ENCODE assay signal across 8 mouse cellular contexts in the genomic region with DNA sequence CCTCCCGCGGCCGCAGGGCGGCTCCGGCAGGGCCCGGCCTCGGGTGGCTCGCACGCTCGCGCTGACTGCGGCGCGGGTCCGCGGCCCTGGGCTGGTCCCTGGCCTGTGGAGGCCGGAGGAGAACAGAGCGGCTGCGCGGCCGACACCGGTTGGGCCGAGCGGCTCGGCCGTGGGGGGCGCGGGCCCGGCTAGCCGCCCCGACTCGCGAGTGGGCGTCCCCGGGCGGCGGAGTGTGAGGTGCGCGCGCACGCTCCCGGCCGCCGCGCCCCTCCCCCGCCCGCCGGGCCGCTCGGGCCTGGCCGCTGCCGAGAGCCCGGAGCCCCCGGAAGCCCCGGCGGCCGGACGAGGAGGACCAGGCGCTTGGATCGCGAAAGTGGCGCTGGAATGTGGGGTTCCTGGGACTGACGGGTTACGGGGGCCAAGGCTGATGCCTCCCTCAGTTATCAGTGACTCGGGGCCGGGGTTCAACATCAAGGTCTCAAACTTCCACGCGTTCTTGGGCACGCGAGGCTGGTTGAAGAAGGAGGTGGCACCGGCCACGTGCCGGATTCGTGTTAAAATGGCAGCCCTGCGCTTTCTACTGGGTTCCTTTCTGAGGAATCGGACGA. TPM values are rescaled to one million over a fixed set of nuclear protein-coding genes. Genes with fewer than 3 reads are reported as not detected.
DNase-seq lines count a peak whose midpoint lies in the region; ATAC-seq and TF ChIP-seq lines count a peak whose summit lies in the region.

No protein-coding gene starts in this region.

- no peaks in the 10 kb centered on the region for H3K9me3 ChIP-seq in hindbrain, embryonic 16.5 days (ENCODE audit: control insufficient read depth, low read length)

- H3K27me3 ChIP-seq in hindbrain, embryonic 16.5 days (replicated peaks; ENCODE audit: control insufficient read depth, insufficient read depth, low read length) = no peaks in the 10 kb centered on the region

- H3K4me1 ChIP-seq in hindbrain, embryonic 16.5 days (ENCODE audit: control insufficient read depth, insufficient read depth, low read depth, low read length) = peaks cover 12% of the 10 kb centered on the region

- H3K4me3 ChIP-seq in gastrocnemius, adult 2 months = peak overlapping the region; percentile 73
- peak overlapping the region; percentile 82 for H3K4me3 ChIP-seq in hindbrain, embryonic 16.5 days (ENCODE audit: low read length)

- intact Hi-C loops in gastrocnemius, adult 2 months (cut with DNase I) = loop anchor here (5.0 to 10.0 kb wide), 3 partner anchors 121 to 521 kb away; partner anchors contain the start of genes Gdap2, Tent5c and Wdr3
- intact Hi-C loops in left cerebral cortex, postnatal 36 days (cut with DNase I) = loop anchor here (10.0 kb wide), 2 partner anchors 111 to 501 kb away; no protein-coding TSS in a partner anchor

- peak overlapping the region; percentile 93 for H3K27ac ChIP-seq in gastrocnemius, adult 2 months
- peak overlapping the region; percentile 99 for H3K27ac ChIP-seq in hindbrain, embryonic 16.5 days (ENCODE audit: low read depth, low read length)

- H3K36me3 ChIP-seq in hindbrain, embryonic 16.5 days (ENCODE audit: control insufficient read depth, insufficient read depth, low read length) = no peaks in the 10 kb centered on the region

- peak overlapping the region; percentile 94 for H3K9ac ChIP-seq in hindbrain, embryonic 16.5 days (ENCODE audit: low read depth, low read length)

- H3K4me2 ChIP-seq in hindbrain, embryonic 16.5 days (ENCODE audit: low read length) = peak overlapping the region; percentile 92

- WGBS in hindbrain, embryonic 16.5 days = under 1% methylated on average over 43 of the region's 77 CpGs

- DNase-seq in cerebellum, postnatal 36 days = peak; percentile 79 to 81
- peak; percentile 87 for DNase-seq in gastrocnemius, adult 2 months
- peak; percentile 70 to 79 for DNase-seq in left cerebral cortex, postnatal 36 days (ENCODE audit: low spot score in 2 of 2)
- peak; percentile 67 for DNase-seq in mesoderm, embryonic 11.5 days (ENCODE audit: low read depth, low spot score)
- DNase-seq in right cerebral cortex, postnatal 25 days = peak; percentile 80
- peak; percentile 78 for DNase-seq in yolk sac, embryonic 10.5 days (ENCODE audit: low spot score)

- no peak for TF ChIP-seq CTCF in gastrocnemius, adult 2 months (IDR thresholded peaks at IDR 0.05)

- peak; percentile 25 for ATAC-seq in activated CD4-positive, CD25-positive, alpha-beta regulatory T cell, adult 4 months
- ATAC-seq in hindbrain, embryonic 16.5 days = peak; percentile 91

RNA-seq across cellular contexts. Expression of gene Man1a2, which starts 0.6 kb away (rescaled TPM):
- polyA plus RNA-seq in activated CD4-positive, CD25-positive, alpha-beta regulatory T cell, adult 4 months (2017; shearing (Covaris generic)) = 10 to 100 TPM; 15.7 to 32.8 TPM
- 10 to 100 TPM; 20.3 to 24.8 TPM for total RNA-seq in gastrocnemius, adult 2 months (2021)
- 20.8 and 24.0 TPM in 2 replicates for polyA plus RNA-seq in hindbrain, embryonic 16.5 days (2015; fragmentation: Nextera tagmentation; extraction: Ambion mirVana)
- 100 to 1,000 TPM; 170 to 172 TPM for total RNA-seq in left cerebral cortex, postnatal 36 days (2021)

Comparison
In these comparisons a context has a peak if more than half of its experiments do, and no peak if none do; other contexts are left out.
1. Peak in every context shown above with its lines: DNase-seq, ATAC-seq, H3K4me3 ChIP-seq and H3K27ac ChIP-seq.
2. RNA of gene Man1a2, which starts 0.6 kb away (total RNA-seq): 170 to 172 TPM in left cerebral cortex, postnatal 36 days; 20.3 to 24.8 TPM in gastrocnemius, adult 2 months; every median in the first group is over 4 times any median in the second.